Mouse (Mus musculus) kidney, postnatal 36 days (tissue): ENCODE results near the gene Inmt.

ENCODE experiments used
- DNase-seq, 2 experiments: peaks; one replicate each; pipeline ENCODE4 v3.0.0; 2021 to 2022; ENCODE audit warnings: mixed read lengths in 2 of 2

Inmt gene

GRCm38 (mm10) chr6:55169818-55170217 lies 5.0 kb downstream of the Inmt start:
- no peak for DNase-seq

- peak; percentile 70 to 83 for DNase-seq
Measured at GRCm38 (mm10) chr6:55166777-55167463, 7.9 kb downstream of the Inmt start.

- DNase-seq = no peak
Measured at GRCm38 (mm10) chr6:55163046-55163584, 11.7 kb downstream of the Inmt start.

GRCm38 (mm10) chr6:55161311-55161761 lies 13.5 kb downstream of the Inmt start:
- DNase-seq = no peak

GRCm38 (mm10) chr6:55159256-55159655 lies 15.6 kb downstream of the Inmt start:
- no peak for DNase-seq

GRCm38 (mm10) chr6:55152226-55152625 lies 22.6 kb downstream of the Inmt start:
- no peak for DNase-seq

- no peak for DNase-seq
Measured at GRCm38 (mm10) chr6:55146138-55146537, 28.7 kb downstream of the Inmt start.

- peak; percentile 29 to 49 for DNase-seq
Measured at GRCm38 (mm10) chr6:55145285-55145684, 29.6 kb downstream of the Inmt start.

GRCm38 (mm10) chr6:55138343-55138742 lies 36.5 kb downstream of the Inmt start:
- DNase-seq = peak in 1 of 2 experiments; percentile 8

GRCm38 (mm10) chr6:55133425-55133824 lies 41.4 kb downstream of the Inmt start:
- DNase-seq = no peak

GRCm38 (mm10) chr6:55132794-55133193 lies 42.0 kb downstream of the Inmt start, which contains the start of gene Crhr2:
Crhr2 (minus strand) TSS chr6:55133016.
- DNase-seq = peak in 1 of 2 experiments; percentile 26

- no peak for DNase-seq
Measured at GRCm38 (mm10) chr6:55131301-55131700, 43.5 kb downstream of the Inmt start.

- DNase-seq = no peak
Measured at GRCm38 (mm10) chr6:55130631-55131030, 44.2 kb downstream of the Inmt start.

GRCm38 (mm10) chr6:55128391-55128790 lies 46.5 kb downstream of the Inmt start:
- DNase-seq = no peak

GRCm38 (mm10) chr6:55126576-55126975 lies 48.3 kb downstream of the Inmt start:
- DNase-seq = no peak

GRCm38 (mm10) chr6:55123056-55123455 lies 51.8 kb downstream of the Inmt start:
- DNase-seq = no peak
